Mouse (Mus musculus) urinary bladder, adult 18-20 months (tissue): ENCODE measurements around the gene Dlx6.

Experiments used
- DNase-seq, 2 experiments: peaks; one replicate each; pipeline ENCODE4 v3.0.0; 2022; ENCODE audit warnings: low spot score in 2 of 2, mixed read lengths in 2 of 2

Gene Dlx6

GRCm38 (mm10) chr6:6863160-6863870 lies at the start of gene Dlx6:
Gene Dlx6, plus strand, starts transcription at chr6:6863334.
- DNase-seq, result no peak

GRCm38 (mm10) chr6:6816821-6817220 lies 46.3 kb upstream of the Dlx6 start:
- DNase-seq, result no peak

DNA sequence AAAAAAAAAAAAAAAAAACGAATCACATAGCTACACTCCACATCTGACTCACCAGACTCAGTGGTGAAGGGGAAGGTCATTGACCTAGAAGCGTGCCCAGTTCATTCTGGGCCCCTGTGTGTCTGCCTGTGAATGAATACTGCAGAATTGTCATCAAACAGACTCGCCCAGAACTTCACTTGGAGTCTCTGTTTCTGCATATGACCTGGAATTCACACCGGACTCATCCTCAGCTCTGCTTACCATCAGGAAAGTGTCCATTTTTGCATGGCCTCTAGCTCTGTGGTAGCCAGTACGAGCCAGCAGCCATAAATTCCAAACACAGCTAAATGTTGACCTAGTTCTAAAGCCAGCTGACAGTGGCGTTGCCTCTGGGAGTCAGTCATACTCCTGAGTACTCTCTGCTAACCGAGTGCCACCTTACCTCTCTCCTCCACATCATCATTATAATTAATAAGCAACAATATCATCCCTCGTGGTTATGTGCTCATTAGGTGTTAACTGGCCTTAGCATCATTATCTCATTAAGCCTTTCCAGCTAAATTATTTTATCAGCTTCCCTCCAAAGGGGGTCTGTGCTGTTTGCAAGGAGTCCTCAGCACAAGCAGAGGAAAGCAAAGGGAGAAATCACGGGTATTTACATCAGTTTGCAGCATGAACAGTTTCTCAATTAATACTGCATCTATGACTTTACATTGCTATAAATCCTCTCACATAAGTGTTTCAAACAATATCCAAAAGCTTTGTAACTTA lies 44.9 kb upstream of the Dlx6 start:
- DNase-seq, result no peak

DNA sequence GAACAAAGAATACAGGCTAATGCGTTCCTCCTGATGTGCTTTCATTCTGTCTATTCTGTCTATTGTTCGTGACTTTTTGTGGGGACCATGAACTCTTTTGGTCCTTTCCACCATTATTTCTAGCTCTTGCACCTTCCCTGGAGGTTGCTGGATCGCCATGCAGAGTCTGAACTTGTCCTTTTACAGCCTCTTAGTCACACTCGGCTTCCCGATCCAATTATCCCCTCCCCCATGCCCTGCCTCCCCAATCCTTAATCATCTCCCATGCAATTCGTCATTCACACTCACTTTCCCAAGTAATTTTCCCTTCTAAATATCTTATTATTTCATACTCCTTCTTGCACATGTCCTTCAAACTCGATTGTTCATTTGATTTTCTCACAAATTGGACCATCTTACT lies 44.0 kb upstream of the Dlx6 start:
- no peak for DNase-seq

DNA sequence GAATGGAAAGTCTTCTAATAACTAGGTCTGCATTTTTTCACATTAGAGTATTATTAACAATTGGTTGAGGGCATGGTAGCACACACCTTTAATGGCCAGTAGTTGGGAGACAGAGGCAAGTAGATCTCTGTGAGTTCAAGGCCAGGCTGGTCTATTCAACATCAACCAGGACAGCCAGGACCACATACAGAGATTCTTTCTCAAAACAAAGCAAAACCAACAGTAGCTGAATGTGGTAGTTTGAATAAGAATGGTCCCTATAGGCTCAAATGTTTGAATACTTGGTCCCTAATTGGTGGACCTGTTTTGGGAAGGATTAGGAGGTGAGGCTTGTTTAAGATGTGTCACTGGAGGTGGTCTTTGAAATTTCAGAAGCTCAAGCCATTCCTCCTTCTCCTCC lies 37.8 kb upstream of the Dlx6 start:
- DNase-seq, result no peak

DNA sequence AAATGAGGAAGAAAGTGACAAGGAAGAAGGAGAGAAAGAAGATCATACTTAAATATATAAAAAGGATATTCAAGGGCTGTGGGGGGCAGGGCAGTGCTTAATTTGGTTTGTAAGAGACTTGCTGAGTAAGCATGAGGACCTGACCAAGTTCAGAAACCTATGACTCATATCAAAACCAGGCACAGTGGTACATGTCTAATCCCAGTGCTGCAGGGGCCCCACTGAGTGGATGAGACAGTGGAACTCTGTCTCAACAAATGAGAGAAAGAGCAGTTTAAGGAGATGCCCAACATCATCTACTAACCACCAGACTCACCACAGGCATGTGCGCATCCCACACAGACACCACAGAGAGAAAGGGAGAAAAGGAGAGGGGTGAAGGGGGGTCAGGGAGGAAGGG lies 36.3 kb upstream of the Dlx6 start:
- DNase-seq, result no peak

- no peak for DNase-seq
Observed at GRCm38 (mm10) chr6:6830446-6830845, 32.7 kb upstream of the Dlx6 start.

GRCm38 (mm10) chr6:6833301-6833700 lies 29.8 kb upstream of the Dlx6 start:
- DNase-seq, result no peak

GRCm38 (mm10) chr6:6848541-6848940 lies 14.6 kb upstream of the Dlx6 start:
- no peak for DNase-seq

- no peak for DNase-seq
Observed at GRCm38 (mm10) chr6:6849744-6850143, 13.4 kb upstream of the Dlx6 start.

- no peak for DNase-seq
Observed at GRCm38 (mm10) chr6:6850324-6851060, 12.6 kb upstream of the Dlx6 start.

DNA sequence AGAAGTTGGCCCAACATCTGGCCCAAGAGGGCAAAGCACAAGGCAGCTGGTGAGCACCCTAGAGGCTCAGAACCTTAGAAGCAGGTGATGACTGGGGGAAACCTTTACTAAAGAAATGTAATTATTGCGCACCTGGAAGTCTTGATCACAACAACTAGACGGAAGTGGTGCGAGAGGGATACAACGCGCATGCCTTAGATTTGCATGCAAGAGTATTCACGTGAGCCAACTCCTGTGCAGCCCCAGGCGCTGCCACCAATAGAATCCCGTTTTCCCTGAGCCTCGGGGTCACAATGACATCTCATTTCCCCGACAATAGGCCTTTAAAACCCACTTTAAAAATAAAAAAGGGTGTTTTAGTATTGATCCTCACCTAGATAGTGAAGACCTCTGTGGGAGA lies 12.0 kb upstream of the Dlx6 start:
- no peak for DNase-seq

DNA sequence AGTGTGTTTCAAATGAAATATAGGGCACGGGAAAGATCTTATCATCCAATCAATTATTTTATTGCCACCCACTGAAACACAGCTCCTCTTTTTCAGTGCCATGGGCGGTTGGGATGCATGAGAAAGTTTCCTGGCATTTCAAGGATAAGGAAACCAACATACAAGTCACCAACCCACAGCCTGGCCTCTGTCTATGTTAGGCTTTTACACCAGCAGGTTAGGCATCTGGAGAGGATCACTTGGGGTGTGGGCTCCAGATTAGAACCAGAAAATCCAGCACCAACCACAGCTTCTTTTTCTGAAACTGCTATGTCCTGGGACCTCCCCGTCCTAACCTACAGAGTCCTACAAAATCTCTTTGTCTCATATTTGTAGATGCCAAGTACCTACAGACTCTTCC lies 10.2 kb upstream of the Dlx6 start:
- DNase-seq, result no peak

DNA sequence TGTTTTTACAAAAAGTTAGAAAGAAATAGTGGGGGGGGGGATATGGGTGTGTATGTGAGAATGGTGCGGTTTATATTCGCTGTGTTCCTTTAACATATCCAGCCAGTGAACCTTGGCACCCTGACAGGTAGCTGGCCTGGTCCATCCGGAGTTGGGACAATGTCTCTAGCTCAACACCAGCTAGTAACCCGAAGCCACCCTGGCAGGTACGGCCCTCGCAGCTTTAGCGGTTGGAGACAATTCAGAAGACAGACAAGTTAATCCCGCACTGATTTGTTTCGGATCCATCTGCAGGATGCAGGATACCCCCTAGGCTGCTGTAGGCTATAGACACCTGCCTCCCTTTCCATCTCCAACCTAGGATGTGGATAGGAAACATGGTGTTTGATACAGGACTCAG lies 9.0 kb upstream of the Dlx6 start:
- no peak for DNase-seq

DNA sequence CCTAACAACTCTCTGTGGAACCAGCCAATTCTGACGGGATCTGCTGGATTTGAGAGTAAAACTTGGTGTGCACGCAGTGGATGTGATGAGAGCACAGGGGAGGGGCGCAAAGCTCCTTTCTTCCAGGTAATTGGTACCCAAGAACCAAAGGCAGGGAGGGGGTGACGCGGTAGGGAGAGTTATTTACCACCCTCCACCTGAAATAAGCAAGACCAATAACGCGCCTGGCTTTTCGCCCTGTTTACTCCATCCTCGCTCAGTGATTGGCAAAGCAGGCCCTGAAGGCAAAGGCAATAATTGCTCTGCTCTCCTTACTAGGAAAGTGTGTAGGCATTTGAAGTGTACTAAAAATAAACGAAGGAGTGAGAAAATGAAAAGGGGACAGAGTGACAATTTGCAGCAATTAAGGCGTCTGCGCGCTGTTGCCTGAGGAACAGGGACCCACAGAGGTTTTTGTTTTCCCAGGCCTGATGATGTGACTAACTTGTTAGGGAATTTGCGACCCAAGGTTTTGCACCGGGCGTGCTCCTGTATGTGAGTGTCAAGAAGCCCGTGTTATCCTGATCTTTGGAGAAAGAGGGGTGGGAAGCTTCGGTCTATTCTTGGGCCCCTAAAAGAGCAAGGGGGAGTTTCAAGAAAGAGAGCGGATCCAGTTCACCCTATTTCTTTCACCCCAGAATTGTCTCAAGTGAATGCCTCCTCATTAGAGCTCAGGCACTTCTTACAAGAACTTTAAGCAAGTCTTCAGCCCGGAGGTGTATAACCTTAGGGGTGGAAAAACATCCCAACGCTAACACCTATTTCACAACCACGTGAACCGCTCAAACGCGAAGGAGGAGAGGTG lies 8.0 kb upstream of the Dlx6 start:
- no peak for DNase-seq

DNA sequence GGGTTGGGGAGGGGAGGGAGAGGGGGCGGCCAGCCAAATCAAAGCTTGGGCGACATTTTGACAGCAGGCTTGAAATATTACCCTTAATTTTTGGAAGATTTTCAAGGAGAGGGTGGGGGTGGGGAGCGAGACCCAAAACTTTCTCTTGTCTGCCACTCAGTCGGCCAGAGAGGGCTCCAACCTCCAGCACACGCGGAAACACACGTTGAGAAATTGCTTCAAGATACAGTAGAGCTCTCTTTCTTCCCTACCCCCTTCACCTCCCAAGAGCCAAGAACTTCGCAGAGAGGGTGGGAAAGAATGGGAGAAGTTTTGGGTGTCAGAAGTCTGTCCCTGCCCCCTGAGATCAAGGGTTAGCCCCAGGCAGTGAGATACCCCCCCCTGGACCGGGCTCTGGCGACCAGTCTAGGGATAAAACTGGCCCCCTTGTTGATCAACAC lies 7.4 kb upstream of the Dlx6 start:
- DNase-seq, result no peak

- DNase-seq, result no peak
Observed at GRCm38 (mm10) chr6:6856316-6856715, 6.8 kb upstream of the Dlx6 start.

- no peak for DNase-seq
Observed at GRCm38 (mm10) chr6:6856881-6857280, 6.3 kb upstream of the Dlx6 start.

GRCm38 (mm10) chr6:6857766-6858165 lies 5.4 kb upstream of the Dlx6 start:
- no peak for DNase-seq

DNA sequence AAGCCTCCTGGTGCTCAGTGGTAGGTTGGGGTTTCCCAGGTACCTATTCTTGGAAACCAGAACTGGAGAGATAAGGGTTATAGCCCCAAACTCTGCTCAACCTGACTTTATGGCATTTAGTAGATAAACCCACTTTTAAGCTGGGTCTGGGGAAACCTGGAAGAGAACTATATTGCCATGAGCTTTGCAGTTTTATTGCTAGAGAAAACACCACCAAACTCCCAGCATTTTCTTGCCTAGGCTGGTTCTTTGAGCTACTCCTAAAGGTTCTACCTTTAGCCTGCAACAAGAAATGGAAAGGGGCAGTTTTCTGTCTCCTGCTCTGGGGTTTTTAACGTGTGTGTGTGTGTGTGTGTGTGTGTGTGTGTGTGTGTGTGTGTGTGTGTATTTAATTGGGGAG lies 4.6 kb upstream of the Dlx6 start:
- DNase-seq, result no peak

DNA sequence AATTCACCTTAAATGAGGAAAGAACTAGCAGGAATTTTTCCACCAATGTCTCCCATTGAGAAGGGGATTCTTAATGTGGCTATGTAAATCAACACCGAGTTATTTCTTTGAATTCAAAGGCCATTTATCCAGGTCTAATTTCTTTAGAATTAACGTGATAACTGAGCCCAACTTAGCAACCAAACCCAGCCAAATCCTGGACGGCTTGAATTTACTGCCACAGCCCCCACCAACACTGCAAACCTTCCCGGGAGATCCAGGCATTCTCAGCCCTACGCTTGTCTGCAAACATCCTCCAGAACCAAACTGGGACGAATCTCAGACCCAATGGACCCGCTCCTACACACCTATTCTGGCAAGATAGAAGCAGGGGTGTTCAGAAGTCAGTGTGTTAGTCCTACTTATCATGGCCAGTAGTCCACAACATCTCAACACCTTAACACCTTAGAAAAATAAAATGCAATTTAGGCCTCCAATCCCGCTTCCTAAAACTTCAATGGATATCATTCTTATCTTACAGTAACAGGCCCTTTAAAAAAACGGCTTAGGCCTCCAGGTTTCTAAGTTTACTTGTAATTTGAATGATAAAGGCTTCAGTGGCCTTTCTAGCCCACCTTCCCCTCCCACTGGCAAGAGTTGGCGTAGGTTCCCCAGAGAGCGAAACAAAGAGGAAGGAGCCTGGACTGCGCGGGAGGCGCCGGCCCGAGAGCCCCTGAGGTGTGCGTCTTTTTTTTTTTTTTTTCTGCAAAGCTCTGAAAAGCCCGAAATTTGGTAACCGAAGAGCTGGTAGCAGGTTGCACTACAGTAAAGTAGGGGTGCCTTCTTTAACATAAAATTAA lies 3.8 kb upstream of the Dlx6 start:
- DNase-seq, result no peak
